Mouse (Mus musculus) MEL-GATA-1-ER (cell line): ENCODE data around the gene Oas3.
A peak's percentile ranks its signal among the peaks of the same experiment; 100 is the strongest.
"Not testable (repeated sequence)": the region's sequence is repeated elsewhere in the genome, so short reads cannot be mapped to it uniquely, and the experiment has no call there.

ENCODE experiments used
- DNase-seq: peaks from one replicate; pipeline ENCODE4 v3.0.0-alpha.2; 2012; ENCODE audit warnings: low read depth; ENCODE audit errors: extremely low read depth

The Oas3 gene

DNA sequence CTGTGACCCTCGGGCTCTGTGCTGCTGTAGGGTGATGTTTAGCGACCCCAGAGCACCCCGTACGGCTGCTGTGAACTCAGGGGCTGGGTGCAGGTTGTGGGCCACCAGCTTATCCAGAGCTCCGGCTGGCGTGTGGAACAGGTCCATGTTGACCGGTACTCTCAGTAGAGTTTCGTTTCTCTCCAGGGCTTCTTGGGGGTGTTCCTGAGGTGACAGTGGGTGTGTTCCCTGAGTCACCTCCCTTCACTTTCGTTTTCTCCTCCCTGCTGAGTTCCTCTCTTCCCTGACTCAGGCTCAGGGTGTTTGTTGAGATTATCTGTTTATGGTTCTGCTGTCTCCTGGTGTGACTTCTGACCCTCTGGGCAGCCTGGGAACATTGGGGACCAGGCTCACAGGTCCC, at the start of gene Oas3:
Gene Oas3, minus strand, starts transcription at position 184 of the 400 bp plus-strand sequence.
- peak; percentile 53 for DNase-seq

DNA sequence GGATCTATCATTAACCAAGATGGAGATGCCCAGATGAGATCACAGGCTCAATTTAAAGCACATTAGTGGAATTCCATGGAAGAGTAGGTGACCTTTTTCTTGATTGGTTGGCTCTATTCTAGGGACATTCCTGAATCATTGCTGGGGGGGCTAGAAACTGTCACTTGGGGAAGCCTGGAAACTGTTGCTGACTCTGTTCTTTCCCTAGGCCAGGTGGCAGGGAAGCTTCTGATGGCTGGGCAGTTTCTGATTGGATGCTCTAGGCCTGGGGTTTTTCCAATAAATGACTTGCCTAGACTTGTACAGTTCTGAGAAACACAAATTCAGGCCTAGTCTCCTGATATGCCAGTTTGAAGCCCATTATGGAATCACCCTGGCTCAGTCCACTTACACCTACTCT, 41.5 kb upstream of the Oas3 start:
- no peak for DNase-seq

DNA sequence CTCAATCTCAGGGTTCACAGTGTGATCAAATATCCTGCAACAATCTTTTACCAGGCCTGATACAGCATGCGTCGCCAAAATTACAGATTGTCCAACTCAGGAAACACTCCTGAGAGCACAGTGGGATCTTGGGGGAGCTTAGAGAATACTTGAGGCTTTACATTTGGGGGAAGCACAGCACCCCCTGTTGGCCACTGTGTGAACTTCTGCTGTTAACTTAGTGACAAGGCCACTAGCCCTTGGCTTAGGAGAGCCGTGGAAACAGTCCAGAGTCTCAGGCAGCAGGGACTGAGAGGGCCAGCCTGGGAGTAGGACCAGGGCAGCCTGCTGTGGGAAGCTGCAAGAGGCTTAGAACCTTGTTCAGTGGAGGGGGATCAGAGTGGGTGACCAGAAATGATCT, 38.5 kb upstream of the Oas3 start:
- DNase-seq = peak; percentile 32

DNA sequence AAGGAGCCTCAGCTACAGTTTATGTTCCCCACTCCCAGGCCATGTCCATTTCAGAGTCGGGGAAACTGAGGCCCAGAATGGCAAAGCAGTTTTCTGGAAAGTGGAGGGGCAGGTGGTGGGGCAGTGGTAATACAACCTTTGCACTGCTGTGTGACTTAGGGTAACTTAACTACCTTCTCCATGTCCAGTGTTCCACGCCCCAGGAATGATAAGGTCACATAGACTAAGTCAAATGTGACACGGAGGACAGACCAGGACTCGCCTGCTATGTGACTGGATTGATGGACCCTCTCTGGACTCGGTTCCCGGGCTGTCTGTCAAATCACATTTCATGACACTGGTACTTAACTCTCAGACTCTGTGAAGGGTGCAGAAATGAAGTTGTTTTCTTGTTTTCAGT, 35.6 kb upstream of the Oas3 start:
- DNase-seq = no peak

DNA sequence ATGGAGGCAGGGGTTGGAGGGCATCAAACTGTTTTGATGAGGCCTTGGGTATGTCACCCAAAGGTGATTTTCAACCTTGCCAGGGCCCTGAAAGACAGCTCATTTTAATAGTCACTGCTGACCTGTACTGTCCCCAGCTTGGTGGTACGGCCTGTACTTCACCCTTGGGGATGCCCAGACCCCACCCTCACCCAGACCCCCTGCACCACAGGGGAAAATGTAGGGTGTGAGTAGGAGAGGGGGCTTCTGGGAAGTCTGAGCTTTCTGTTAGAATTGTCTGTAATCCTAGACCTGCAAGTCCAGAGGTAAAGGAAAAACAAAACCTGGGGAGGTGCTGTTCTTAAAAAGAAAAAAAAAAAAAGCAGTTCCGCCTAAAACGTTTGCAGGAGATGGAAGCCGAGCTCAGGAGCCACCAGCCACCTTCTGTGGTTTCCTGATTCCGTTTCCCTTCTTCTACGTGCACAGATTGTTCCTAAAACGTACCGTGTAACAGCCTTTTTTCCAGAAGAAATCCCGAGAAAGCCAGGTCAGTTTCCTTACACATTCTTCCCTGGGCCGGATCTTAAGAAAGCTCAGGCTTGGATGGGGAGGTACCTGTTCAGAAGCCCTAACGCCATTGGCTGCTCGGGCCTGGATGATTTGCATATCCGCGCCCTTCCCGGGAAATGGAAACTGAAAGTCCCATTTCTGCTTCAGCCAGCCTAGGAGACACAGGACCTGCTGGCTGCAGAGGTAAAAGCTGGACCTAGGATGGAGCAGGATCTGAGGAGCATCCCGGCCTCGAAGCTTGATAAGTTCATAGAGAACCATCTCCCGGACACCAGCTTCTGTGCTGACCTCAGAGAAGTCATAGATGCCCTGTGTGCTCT, 34.7 kb upstream of the Oas3 start, which contains the start of gene Oas1c:
Gene Oas1c, minus strand, starts transcription at position 564 of the 869 bp plus-strand sequence.
- peak; percentile 82 for DNase-seq

DNA sequence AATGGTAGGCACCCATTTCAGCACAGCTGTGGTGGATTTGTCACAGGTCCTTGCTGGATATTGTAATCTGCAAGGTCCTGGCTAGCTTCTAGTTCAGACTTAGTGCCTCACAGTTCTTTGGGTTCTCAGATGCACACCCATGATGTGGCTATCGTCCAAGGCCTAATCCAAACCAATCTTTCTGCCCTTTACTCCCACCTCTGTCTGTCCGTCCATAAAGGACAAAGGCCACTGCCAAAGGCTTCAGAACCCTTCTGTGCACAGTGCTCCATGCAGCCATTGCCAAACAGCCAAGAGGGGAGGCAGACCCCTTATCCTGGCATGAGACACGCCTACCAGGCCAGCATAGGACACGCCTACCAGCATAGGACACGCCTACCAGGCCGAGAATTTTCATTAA, 31.7 kb upstream of the Oas3 start:
- no peak for DNase-seq

DNA sequence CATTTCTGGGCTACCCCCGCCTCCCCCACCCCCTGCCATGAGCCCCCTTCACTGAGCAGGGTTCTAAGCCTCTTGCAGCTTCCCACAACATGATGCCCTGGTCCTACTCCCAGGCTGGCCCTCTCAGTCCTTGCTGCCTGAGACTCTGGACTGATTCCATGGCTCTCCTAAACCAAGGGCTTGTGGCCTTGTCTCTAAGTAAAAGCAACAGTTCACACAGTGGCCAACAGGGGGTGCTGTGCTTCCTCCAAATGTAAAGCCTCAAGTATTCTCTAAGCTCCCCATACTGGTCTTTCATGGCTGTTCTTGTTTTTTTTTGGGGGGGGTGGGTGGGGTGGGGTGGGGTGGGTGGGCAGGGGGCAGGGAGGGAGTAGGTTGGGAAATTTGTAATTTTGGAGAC, 29.0 kb upstream of the Oas3 start:
- DNase-seq = peak; percentile 54

DNA sequence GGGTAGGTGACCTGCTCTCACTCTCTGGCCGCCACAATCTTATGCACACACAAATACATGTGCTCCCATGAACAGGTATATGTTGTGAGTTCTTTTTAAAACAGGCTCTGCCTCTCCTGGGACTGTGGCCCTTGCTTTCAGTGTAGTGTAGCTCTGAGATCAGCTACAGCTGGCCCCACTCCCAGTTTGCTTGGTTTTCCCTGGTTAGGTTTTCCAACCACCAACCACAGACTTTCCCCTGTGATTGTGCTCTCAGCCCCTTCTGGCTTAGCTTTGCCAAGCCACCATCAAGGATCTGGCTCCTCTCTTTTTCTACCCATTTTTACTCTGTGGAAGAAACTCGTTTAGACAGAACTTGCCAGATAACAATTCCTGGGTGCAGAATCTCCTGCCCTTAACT, 26.1 kb upstream of the Oas3 start:
- DNase-seq = no peak

DNA sequence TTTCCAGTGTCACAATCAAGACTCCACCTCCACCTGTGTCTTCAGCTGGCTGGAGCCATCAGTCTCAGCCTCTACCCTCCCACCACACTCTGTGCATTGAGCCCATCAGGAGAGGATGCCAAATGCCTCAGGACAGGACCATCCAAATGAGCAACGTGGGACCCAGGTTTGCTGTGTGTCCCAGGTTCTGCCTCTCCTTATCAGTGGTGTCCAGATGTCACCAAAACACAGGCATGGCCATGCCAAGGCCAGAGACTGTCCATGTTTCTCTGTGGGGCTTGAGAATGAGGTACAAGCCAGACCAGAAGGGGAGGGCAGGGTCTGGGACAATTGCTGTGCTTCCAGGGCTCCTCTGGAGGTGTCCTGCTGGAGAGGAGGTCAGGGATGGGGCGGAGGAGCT, 21.5 kb upstream of the Oas3 start:
- DNase-seq = not testable (repeated sequence)

DNA sequence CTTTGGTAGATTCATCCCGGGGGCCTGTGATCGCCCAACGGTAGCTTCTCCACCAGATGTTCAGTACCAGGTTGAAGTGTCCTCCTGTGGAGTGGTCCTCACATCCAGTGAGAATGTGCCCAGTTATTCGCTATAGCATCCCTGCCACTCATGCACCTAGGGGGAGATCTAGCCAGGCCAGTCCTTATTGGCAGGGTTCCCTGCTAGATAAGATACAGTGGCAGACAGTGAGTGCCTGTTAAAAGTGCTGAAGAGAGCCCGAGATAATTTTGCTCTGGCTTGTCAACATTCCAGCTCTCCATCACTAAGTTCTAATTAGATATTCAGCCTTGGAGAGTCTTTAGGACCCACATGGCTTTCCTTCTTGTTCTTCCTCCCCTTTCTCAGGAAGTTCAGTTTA, 20.7 kb upstream of the Oas3 start:
- not testable (repeated sequence) for DNase-seq

DNA sequence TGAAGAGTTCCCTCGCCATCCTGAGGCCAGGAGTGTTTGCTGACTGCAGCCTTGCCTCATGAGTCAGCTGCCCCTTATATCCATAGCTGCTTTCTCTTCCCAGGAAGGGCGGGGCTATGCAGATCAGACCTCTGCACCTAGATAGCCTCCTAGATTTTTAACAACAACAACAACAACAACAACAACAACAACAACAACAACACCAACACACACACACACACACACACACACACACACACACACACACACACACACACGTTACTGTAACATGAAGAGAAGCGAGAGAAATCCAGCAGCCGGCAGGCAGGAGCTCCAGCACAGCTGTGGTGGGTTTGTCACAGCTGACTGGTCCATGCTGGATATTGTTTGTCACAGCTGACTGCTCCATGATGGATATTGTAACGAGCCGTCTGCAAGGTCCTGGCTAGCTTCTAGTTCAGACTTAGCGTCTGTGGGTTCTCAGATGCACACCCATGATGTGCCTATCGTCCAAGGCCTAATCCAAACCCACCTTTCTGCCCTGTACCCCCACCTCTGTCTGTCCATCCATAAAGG, 18.1 kb upstream of the Oas3 start, which contains the start of gene Oas1e:
Gene Oas1e, minus strand, starts transcription at position 51 of the 555 bp plus-strand sequence.
- not testable (repeated sequence) for DNase-seq

DNA sequence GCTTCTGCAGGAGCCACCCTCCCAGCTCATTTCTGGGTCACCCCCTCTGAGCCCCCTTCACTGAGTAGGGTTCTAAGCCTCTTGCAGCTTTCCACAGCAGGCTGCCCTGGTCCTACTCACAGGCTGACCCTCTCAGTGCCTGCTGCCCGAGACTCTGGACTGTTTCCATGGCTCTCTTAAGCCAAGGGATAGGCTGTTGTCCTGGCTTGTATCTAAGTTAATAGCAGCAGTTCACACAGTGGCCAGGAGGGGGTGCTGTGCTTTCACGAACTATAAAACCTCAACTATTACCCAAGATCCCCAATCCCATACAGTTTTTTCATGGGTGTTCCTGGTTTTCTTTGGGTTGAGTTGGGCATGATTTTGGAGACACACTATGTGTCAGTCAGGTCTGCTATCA, 15.6 kb upstream of the Oas3 start:
- peak; percentile 31 for DNase-seq

DNA sequence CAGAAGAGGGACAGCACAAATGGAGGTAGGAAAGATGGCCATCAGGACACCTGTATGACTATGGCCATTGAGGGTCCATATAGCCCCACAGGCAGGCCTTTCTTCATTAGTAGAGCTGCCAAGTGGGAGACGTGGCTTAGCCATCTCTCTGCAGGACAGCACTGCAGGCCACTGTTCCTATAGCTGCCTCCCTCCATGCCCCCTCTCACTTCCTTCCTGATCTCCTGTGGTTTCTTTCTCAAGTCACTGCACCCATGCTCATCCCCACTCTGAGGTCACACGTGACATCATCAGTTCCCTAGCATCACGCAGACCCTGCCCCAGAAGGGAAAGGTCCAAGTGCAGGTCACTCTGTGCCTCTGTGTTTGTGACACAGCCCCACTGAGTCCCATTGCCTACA, 9.6 kb upstream of the Oas3 start:
- DNase-seq = no peak

DNA sequence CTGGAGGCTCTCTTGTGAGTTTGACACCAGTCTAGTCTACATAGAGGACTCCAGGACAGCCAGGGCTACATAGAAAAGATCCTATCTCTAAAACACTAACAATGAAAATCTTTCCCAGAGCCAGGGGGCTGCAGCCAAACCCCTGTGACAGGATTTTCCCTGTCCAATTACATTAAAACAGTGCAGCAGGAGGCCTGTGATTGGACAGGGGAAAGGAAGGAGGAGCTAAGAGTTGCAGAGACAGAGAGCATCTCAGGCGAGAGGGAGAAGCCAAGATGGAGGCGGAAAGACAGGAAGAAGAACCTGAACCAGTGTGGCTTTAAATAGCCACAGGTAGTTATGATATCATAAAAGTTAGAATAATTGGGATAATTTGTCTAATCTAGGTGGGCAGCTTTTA, 5.0 kb upstream of the Oas3 start:
- no peak for DNase-seq

DNA sequence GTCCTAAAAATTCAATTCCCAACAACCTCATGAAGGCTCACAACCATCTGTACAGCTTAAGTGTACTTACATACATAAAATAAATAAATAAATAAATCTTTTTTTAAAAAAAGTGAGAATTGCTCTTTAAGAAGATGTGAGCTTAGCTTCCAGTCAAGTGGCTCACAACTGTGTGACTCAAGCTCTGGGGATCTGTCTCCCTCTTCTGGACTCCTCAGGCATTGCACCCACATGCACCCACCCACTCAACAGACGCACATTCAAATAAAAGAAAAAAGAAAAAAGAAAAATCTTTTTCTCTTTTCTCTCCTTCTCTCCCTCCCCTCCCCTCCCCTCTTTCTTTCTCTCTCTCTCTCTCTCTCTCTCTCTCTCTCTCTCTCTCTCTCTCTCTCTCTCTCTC, 4.2 kb upstream of the Oas3 start:
- no peak for DNase-seq

DNA sequence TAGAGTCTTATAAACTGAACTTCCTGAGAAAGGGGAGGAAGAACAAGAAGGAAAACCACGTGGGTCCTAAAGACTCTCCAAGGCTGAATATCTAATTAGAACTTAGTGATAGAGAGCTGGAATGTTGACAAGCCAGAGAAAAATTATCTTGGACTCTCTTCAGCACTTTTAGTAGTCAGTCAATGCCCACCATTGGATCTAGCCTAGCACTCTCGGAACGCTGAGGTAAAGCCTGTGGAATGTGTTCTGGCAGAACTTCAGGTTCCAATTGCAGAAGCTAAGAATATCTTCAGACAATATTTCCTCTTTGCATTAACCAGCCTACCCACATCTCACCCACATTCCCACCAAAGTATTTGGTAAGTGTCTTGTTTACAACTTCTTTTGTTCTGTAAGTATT, 2.5 kb upstream of the Oas3 start:
- DNase-seq = no peak

DNA sequence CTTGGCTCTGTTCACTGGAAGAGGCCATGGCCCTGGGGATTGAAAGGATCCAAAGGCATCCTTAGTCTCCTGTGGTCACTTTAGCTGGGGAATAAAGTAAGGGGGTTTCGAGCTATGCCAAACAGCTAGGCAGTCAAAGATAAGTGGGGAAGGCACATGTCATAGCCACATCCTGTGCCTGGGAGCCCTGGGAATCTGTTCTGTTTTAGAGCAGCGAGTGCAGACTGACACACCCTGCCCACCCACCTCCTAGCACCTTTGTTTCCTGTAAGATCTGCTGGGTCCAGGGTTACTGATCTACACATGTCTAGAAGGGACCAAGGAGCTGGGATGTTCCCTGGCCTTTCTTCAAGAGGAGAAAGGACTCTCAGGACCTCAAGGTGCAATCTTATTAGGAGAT, 1.5 kb upstream of the Oas3 start:
- no peak for DNase-seq

DNA sequence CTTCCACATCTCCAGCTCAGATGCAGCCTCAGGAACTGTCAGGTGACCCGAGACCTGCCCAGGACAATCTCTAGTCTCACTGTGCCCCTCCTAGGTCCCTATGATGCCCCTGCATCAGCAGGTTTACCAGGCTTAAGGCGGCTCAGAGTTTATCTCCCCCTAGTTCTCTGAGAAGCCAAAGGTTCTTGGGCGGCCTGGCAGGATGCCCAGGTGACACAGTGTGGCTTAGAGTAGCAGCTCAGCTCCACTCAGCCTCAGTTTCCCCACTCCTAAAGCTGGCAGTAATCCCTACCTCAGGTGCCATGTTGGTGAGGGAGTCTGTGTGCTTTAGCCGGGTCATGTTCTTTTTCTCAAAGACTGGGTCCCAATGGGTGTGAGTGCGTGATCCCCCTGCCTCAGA, 660 bp downstream of the Oas3 start:
- DNase-seq = no peak

DNA sequence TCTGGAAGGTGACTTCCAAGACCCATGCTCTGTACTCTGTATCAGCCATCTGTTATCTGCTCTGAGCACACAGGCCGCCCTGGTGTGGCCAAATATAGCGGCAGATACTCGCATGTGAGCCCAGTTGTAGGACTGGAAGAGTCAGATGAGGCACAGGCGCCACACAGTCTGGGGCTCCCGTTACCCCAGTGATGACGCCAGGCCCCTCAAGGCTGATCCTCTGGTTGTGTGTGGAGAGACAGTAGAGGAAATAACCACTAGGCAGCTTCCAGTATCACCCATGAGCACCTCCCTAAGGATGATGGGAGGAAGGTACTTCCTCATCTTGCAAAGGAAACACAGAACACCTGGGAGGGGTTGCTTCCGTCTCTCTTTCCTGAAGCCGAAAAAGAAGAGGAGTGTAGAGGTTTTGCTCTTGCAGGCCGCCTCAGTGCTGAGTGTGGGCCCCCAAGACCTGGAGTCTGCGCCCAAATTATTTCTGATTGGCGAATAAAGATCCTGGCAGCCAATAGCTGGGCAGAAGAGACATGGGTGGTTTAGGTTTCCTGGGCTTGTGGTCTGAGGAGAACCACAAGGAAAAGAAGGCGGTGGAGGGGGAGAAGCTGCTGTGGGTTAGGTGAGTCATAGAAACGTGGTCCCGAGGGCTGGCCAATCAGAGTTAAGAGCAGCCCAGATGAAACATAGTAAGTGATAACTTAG, 2.0 kb downstream of the Oas3 start:
- peak; percentile 95 for DNase-seq

DNA sequence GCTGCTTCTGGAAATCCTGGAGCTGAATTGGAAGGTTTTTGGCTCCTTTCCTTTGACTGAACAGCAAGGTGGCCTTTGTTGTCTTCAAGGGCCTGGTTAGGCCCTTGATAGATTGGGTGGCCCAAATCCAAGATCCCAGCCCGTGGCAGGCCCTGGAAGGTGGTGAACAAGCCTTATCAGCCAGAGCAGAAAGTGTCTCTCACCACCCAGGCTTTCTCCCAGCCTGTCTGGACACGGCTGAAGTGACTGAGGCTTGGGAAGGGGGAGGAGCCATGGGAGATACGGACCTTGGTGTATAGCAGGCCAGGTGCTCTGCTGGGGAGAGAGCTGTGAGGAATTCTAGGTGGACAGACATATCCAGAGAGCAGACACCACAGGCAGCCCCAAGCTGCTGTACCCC, 8.1 kb downstream of the Oas3 start:
- peak; percentile 44 for DNase-seq

DNA sequence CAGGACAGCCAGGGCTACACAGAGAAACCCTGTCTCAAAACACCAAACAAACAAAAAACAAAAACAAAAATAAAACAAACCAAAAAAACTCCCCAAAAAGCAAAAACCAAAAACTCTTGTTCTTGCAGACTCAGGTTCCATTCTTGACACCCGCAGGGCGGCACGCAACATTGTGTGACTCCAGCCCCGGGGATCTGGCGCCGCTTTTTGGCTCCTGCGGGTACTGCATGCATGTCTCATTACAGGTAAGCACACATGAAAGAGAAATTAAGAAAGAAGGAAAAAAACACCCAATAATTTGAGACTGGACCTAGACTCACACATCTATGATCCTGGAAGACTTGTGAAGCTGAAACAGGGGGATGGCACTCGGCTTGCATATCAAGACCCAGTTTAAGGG, 12.5 kb downstream of the Oas3 start:
- DNase-seq = no peak

DNA sequence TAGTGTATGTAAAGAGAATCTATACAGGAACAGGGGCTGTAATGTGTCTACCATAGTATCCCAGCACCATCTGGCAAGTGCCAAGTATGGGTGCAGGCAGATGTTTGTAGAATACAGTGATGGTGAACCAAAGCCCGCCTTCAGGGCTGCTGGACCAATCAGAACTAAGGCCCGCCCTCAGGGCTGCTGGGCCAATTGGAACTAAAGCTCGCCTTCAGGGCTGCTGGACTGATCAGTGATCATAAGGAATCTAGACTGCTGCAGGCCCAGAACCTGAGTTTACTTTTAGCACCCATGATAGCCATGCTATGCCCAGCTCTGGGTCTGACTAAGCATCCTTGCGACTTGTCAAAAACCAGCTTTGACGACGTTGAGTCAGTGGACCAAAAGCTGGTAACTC, 15.6 kb downstream of the Oas3 start:
- DNase-seq = no peak
